Mouse (Mus musculus) heart, postnatal 14 days (tissue): Measurements from ENCODE around the gene Nup214. TPM values are rescaled to one million over a fixed set of nuclear protein-coding genes. Genes with fewer than 3 reads are reported as not detected.
A peak's percentile ranks its signal among the peaks of the same experiment; 100 is the strongest.

Experiments used
- DNase-seq, 2 experiments: peaks; one replicate each; pipeline ENCODE4 v3.0.0; 2021 to 2022
- intact Hi-C: fragments of 180-260 bp; cut with DNase I; formaldehyde crosslinking; loops from one replicate; pipeline ENCODE4 v1.15.1; 2025
- total RNA-seq, 2 experiments: library from RNA; stranded (reverse); gene quantifications; 2 replicates each; pipeline ENCODE4 v1.2.3; 2021

The Nup214 gene
- total RNA-seq, 2 experiments from 2014 or later, result 37.0 to 38.1 TPM

DNA sequence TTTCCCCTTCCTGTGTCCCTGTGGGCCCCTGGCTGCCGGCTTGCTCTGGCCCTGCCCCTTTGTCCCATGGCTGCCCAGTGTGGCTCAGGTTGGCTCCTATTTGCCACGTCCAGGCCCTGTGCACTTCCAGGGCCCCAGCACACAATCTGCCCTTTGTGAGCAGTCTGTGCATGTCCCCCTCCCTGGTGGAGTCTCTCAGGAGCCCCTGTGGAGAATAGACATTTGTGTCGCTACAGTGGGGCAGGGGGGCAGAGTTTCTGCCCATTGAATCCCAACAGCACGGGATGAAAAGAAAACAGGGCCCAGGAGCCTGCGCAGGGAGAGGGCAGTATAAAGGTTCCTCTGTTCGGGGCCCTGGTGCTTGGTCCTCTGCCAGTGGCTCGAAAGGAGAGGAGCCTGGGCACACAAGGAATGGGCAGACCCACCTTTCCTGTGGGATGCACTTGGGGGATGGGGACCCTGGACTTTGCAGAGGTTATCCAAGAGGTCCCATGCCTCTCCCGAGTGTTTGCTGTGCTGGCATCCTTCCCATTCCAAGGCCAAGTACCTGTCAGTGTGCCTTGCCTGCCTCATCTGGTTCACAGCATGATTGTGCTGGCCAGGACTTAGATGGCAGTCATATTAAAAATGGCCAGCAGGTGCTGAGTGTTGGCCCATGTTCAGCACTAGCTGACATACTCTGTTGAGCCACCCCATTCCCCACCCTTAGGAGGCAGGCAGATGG is 11.6 kb upstream of the Nup214 start:
- intact Hi-C loops, result no loop called here
- no peak for DNase-seq

- peak in 1 of 2 experiments; percentile 23 for DNase-seq
- intact Hi-C loops, result no loop called here
Measured at GRCm38 (mm10) chr2:31963491-31963890, 10.7 kb upstream of the Nup214 start.

- intact Hi-C loops, result no loop called here
- DNase-seq, result no peak
Measured at GRCm38 (mm10) chr2:31964191-31964590, 10.0 kb upstream of the Nup214 start.

DNA sequence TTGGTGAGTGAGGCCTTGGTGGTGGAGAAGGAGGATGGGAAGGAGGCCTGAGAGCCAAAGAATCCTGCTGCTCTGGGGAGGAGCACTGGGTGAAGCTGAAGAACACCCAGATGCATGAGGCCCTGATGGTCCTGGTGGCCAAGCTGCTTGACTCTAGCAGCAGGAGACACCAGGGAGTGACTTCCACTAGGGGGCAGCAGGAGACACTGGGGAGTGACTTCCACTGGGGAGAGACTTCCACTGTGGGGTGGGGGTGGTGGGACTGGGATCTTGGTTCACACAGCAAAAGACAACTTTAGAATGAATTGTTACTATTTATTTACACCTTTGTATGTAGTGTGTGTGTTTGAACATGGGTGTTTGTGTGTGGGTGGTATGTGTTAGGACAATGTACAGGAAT is 9.1 kb upstream of the Nup214 start:
- intact Hi-C loops, result no loop called here
- peak; percentile 33 to 53 for DNase-seq

- no peak for DNase-seq
- intact Hi-C loops, result no loop called here
Measured at GRCm38 (mm10) chr2:31966801-31967200, 7.4 kb upstream of the Nup214 start.

DNA sequence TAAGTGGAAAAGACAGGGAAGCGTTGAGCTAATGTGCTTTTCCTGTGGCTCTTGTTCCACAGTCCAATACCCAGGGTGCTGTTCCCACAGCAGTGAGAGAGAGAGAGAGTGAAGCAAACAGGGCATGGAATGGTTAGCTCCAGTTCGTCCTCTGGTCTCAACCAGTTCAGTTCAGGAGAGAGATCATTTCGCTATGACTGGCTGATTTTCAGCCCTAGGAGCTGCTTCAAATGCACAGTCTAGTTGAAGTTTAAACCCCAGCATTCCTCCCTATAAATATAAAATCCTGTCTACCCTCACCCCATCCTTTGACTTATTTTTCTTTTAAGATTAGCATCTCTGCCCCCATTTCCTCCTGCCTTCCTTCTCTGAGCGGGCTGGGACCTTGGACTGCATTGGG is 1.6 kb upstream of the Nup214 start:
- no peak for DNase-seq
- intact Hi-C loops, result no loop called here

DNA sequence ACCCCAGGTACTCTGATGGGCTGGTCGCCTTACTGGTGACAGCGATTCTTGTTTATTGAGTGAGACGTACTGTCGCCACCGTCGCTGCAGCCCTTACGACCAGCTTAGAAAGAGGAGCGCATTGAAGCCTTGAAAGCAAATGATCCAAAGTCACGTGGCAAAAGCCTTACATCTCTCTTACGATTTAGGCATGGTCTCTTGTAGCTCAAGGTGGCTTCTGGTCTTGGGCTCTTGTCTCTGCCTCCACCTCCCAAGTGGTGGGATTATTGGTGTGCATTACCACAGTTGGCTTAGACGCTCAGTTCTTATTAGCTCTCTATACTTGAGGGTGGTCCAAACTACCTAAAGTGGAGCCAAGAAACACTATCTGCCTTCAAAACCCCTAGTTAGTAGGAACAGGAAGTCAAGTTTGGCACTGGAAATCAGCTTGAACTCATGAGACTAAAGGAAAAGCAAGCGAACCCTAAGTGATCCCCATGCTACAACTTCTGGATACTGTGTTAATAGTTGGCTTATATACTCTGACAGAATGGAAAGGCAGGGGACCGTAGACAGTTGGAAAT is 654 bp downstream of the Nup214 start:
- intact Hi-C loops, result no loop called here
- DNase-seq, result no peak

DNA sequence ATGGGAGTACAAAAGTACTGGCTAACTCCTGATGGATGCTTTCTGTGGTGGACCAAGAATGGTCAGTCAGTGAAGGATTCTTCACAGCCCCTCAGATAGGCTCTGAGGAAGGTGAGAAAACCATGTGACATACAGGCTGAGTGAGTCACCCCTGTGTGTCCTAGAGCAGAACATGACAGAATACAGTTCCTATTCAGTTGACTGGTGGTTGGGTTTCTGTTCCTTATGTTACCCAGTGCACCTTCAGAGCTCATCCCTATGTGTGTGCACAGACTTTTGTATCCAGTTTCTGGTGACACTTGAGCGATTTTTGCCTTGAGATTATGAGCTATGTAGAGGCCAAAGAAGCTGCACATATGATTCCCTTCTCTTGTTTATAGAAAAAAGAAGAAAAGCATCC is 13.5 kb downstream of the Nup214 start:
- no peak for DNase-seq
- intact Hi-C loops, result no loop called here

- intact Hi-C loops, result no loop called here
- no peak for DNase-seq
Measured at GRCm38 (mm10) chr2:31990961-31991360, 16.7 kb downstream of the Nup214 start.

GRCm38 (mm10) chr2:31994896-31995295 is 20.7 kb downstream of the Nup214 start:
- intact Hi-C loops, result no loop called here
- peak in 1 of 2 experiments; percentile 22 for DNase-seq

DNA sequence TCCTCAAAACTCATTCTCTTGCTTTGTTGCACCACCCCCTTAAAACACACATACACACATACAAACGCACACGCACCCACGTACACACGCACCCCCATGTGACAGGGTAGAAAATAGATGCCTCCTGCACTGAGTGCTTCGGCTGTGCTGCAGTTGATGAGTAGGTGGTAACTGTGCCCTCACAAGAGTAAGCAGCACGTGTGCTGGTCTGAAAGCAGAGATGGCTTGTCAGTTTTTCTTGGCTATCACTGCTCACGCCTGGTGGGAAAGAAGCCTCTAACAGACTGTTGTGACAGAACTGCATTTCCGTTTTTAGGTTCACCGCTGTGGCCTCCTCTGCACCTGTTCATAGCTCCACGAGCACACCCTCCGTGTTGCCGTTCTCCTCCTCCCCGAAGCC is 21.8 kb downstream of the Nup214 start:
- intact Hi-C loops, result no loop called here
- no peak for DNase-seq

- DNase-seq, result no peak
- intact Hi-C loops, result no loop called here
Measured at GRCm38 (mm10) chr2:31997539-31997938, 23.3 kb downstream of the Nup214 start.

DNA sequence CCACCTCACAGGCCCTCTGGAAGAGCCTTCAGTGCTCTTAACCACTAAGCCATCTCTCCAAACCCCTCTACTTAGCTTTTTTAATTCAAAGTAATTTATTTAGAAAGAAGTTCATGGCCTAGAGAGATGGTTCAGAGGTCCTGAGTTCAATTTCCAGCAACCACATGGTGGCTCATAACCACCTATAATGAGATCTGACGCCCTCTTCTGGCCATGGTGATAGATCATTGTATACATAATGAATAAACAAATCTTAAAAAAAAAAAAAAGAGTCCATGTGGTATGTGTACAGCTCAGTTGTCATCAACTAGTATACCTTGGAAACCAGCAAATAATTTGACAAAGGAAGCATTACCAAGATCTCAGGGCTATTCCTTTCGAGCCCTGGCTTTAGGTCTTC is 24.2 kb downstream of the Nup214 start:
- DNase-seq, result no peak
- intact Hi-C loops, result no loop called here

DNA sequence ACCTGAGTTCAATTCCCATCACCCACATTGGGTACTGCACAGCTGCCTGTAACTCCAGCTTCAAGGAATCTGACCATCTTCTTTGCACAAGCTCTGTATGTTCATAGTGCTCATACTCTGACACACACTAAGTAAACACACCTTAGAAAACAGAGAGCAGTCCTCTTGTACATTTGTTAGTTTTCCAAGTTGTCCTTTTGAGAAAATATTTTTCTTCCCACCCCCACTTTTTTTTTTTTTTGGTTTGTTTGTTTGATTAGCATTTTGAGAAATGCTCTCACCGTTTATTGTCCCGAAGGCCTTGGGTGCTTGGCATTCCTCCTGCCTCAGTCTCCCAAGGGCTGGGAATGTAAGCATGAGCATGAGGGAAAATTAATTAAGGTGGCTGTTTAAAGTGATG is 34.1 kb downstream of the Nup214 start:
- intact Hi-C loops, result no loop called here

GRCm38 (mm10) chr2:32008716-32009115 is 34.5 kb downstream of the Nup214 start:
- no peak for DNase-seq
- intact Hi-C loops, result no loop called here

More for the DNA sequence above, 34.1 kb downstream of the Nup214 start:
- no peak for DNase-seq

DNA sequence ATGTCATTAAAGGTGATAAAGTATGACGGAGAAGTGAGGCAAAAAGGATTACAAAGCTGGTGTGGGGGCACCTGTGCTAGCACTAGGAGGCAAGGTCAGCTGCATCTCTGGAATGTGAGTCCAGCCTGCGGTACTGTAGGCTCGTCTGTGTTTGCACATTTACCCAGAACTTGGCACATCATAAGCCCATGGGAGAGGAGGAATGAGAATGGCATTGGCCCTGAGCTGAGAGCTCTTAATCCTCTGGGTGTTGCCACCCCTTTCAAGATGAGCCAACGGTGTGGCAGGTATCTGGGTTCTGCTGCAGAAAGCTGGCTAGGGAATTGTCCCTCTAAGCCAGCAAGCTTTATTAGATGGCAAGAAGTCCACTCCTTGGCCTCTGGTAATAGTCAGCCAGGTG is 45.5 kb downstream of the Nup214 start:
- intact Hi-C loops, result no loop called here
- DNase-seq, result no peak

GRCm38 (mm10) chr2:32020229-32020628 is 46.0 kb downstream of the Nup214 start:
- intact Hi-C loops, result no loop called here
- no peak for DNase-seq

- DNase-seq, result no peak
- intact Hi-C loops, result no loop called here
Measured at GRCm38 (mm10) chr2:32024372-32024771, 50.1 kb downstream of the Nup214 start.

GRCm38 (mm10) chr2:32029636-32030035 is 55.4 kb downstream of the Nup214 start:
- DNase-seq, result no peak
- intact Hi-C loops, result no loop called here

GRCm38 (mm10) chr2:32033436-32033835 is 59.2 kb downstream of the Nup214 start:
- intact Hi-C loops, result no loop called here
- DNase-seq, result peak; percentile 62

DNA sequence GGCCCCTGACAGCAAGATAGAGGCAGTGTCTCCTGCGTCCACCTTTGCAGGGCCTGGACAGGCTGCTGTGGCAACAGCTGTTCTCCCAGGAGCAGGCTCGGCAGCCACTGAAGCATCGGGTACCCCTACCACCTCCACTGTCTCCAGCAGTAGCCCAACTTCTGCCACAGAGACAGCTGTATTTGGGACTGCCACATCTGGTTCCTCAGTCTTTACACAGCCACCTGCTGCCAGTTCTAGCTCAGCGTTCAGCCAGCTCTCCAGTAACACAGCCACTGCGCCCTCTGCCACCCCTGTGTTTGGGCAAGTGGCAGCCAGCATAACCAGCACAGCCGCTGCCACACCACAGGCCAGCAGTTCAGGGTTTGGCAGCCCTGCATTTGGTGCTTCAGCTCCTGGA is 60.0 kb downstream of the Nup214 start:
- DNase-seq, result no peak
- intact Hi-C loops, result no loop called here

GRCm38 (mm10) chr2:32037279-32037858 is 63.1 kb downstream of the Nup214 start:
- no peak for DNase-seq
- intact Hi-C loops, result loop anchor here (5.0 kb wide), 1 partner anchor 95 kb away; no protein-coding TSS in a partner anchor
